Mouse (Mus musculus): ENCODE results near the gene Snx29.

GRCm38 (mm10) chr16:11473893-11474505, 151.3 kb downstream of the Snx29 start:
- TF ChIP-seq CTCF (conservative IDR thresholded peaks at IDR 0.05 in 1 of 2, IDR thresholded peaks at IDR 0.05 in 1 of 2; ENCODE audit: low read depth in 2 of 2, low read length in 2 of 2) (no peak), POLR2A (IDR thresholded peaks at IDR 0.05; ENCODE audit: low read depth, low read length) (no peak), ZC3H11A (IDR thresholded peaks at IDR 0.05; ENCODE audit: low read depth, low read length) (no peak), SIN3A (IDR thresholded peaks at IDR 0.05; ENCODE audit: low read length) (no peak), BHLHE40 (IDR thresholded peaks at IDR 0.05; ENCODE audit: low read depth, low read length) (no peak), TBP (conservative IDR thresholded peaks at IDR 0.05; ENCODE audit: low read depth, low read length) (no peak), NRF1 (IDR thresholded peaks at IDR 0.05; ENCODE audit: low read depth, low read length) (no peak), KAT2A (IDR thresholded peaks at IDR 0.05; ENCODE audit: insufficient replicate concordance, low read length) (no peak), JUN (IDR thresholded peaks at IDR 0.05; ENCODE audit: insufficient read depth, low read depth, low read length) (no peak), SMC3 (IDR thresholded peaks at IDR 0.05; ENCODE audit: low read depth, low read length) (no peak), ELF1 (IDR thresholded peaks at IDR 0.05; ENCODE audit: low read depth, low read length) (no peak)

Measured in CH12.LX (cell line).